Mouse (Mus musculus) heart, embryonic 16.5 days (tissue): ENCODE results near the gene Wtap. TPM values are rescaled to one million over a fixed set of nuclear protein-coding genes. Genes with fewer than 3 reads are reported as not detected.
"Not testable (repeated sequence)": the region's sequence is repeated elsewhere in the genome, so short reads cannot be mapped to it uniquely, and the experiment has no call there.

Experiments used
- ATAC-seq: fragments of 200-750 bp; cut with Nextera tagmentation; replicated peaks from 2 replicates; pipeline ENCODE4 v1.8.0; 2017; ENCODE audit warnings: moderate number of reproducible peaks; ENCODE audit not compliant: insufficient read depth, low FRiP score; ENCODE audit errors: extremely low read depth
- H3K27ac ChIP-seq: fragments of 300-500 bp; sonication (generic); 2 replicates; pipeline ENCODE4 v1.5.1; 2014; ENCODE audit warnings: mild to moderate bottlenecking, low read length, control low read depth, moderate library complexity
- H3K27me3 ChIP-seq: fragments of 300-500 bp; sonication (generic); 2 replicates; pipeline ENCODE4 v1.6.1; 2014; ENCODE audit warnings: low read length, mixed read lengths; ENCODE audit not compliant: control insufficient read depth, insufficient read depth
- H3K36me3 ChIP-seq: fragments of 300-500 bp; sonication (generic); 2 replicates; pipeline ENCODE4 v1.6.1; 2014; ENCODE audit not compliant: control insufficient read depth, insufficient read depth
- H3K4me1 ChIP-seq: fragments of 300-500 bp; sonication (generic); 2 replicates; pipeline ENCODE4 v1.6.1; 2014; ENCODE audit warnings: low read length, mixed read lengths; ENCODE audit not compliant: control insufficient read depth, insufficient read depth
- H3K4me2 ChIP-seq: fragments of 300-500 bp; sonication (generic); 2 replicates; pipeline ENCODE4 v1.6.1; 2014; ENCODE audit warnings: low read depth, mild to moderate bottlenecking, control low read depth, low read length
- H3K4me3 ChIP-seq: fragments of 300-500 bp; sonication (generic); 2 replicates; pipeline ENCODE4 v1.5.1; 2014; ENCODE audit warnings: mild to moderate bottlenecking, control low read depth, low read length
- H3K9ac ChIP-seq: fragments of 300-500 bp; sonication (generic); 2 replicates; pipeline ENCODE4 v1.6.1; 2014; ENCODE audit warnings: low read length, control low read depth
- H3K9me3 ChIP-seq: fragments of 300-500 bp; sonication (generic); replicated peaks from 2 replicates; pipeline ENCODE4 v1.6.1; 2016; ENCODE audit warnings: low read length; ENCODE audit not compliant: control insufficient read depth
- WGBS: fragments of 180-500 bp; shearing (Covaris S2); extraction: QIAGEN DNeasy Blood & Tissue Kit; methylation state at CpG from one replicate; pipeline ENCODE4 v1.1.7; 2014; 5-methylcytosine and 5-hydroxymethylcytosine counted together
- polyA plus RNA-seq: library from polyadenylated mRNA; unstranded; fragments of >200 nt; fragmentation: Nextera tagmentation; extraction: Ambion mirVana; gene quantifications from 2 replicates; pipeline ENCODE4 v1.2.1, GENCODE M21; 2015

The Wtap gene
- polyA plus RNA-seq, 1 experiment from 2014 or later = 75.8 TPM

- WGBS = 91% methylated on average over 5 of the region's 5 CpGs
These were observed 8.3 kb upstream of the Wtap start for GRCm38 (mm10) chr17:13002243-13002642.

GRCm38 (mm10) chr17:12999069-12999468, 5.1 kb upstream of the Wtap start:
- Histone ChIP-seq H3K4me1 (no peaks in the 10 kb centered on the region), H3K9ac (no peak overlapping the region), H3K4me2 (no peak overlapping the region), H3K27ac (no peak overlapping the region), H3K9me3 (no peaks in the 10 kb centered on the region), H3K4me3 (no peak overlapping the region), H3K36me3 (no peaks in the 10 kb centered on the region), H3K27me3 (no peaks in the 10 kb centered on the region)
- ATAC-seq = no peak
- 70% methylated on average over 6 of the region's 6 CpGs for WGBS

More at GRCm38 (mm10) chr17:13002243-13002642, 8.3 kb upstream of the Wtap start:
- not testable (repeated sequence) for H3K4me3 ChIP-seq, H3K9me3 ChIP-seq, H3K27me3 ChIP-seq, H3K4me2 ChIP-seq, H3K9ac ChIP-seq, H3K36me3 ChIP-seq, H3K4me1 ChIP-seq, ATAC-seq, H3K27ac ChIP-seq

- no peak overlapping the region for H3K9ac ChIP-seq
- H3K4me1 ChIP-seq = no peaks in the 10 kb centered on the region
- H3K27ac ChIP-seq = no peak overlapping the region
- H3K9me3 ChIP-seq = no peaks in the 10 kb centered on the region
- no peak for ATAC-seq
- WGBS = 81% methylated on average over 5 of the region's 5 CpGs
- H3K36me3 ChIP-seq = no peaks in the 10 kb centered on the region
- H3K27me3 ChIP-seq = no peaks in the 10 kb centered on the region
- H3K4me2 ChIP-seq = no peak overlapping the region
- H3K4me3 ChIP-seq = no peak overlapping the region
These were observed 3.9 kb upstream of the Wtap start for GRCm38 (mm10) chr17:12997890-12998289.

- Histone ChIP-seq H3K4me1 (no peaks in the 10 kb centered on the region), H3K4me3 (no peak overlapping the region), H3K36me3 (no peaks in the 10 kb centered on the region), H3K9me3 (no peaks in the 10 kb centered on the region), H3K9ac (no peak overlapping the region), H3K27ac (no peak overlapping the region), H3K4me2 (no peak overlapping the region), H3K27me3 (no peaks in the 10 kb centered on the region)
- 25% methylated on average over 3 of the region's 3 CpGs for WGBS
- ATAC-seq = no peak
These were observed 2.4 kb upstream of the Wtap start for GRCm38 (mm10) chr17:12996345-12996744.

GRCm38 (mm10) chr17:12992470-12992991, 1.4 kb downstream of the Wtap start:
- peak; percentile 89 for ATAC-seq

GRCm38 (mm10) chr17:12991635-12992358, 2.2 kb downstream of the Wtap start:
- Histone ChIP-seq H3K27me3 (no peaks in the 10 kb centered on the region), H3K4me2 (peak overlapping the region; percentile 63), H3K27ac (peak overlapping the region; percentile 100), H3K9ac (peak overlapping the region; percentile 99), H3K9me3 (no peaks in the 10 kb centered on the region), H3K4me3 (peak overlapping the region; percentile 99), H3K36me3 (peaks cover 4% of the 10 kb centered on the region), H3K4me1 (peaks cover 12% of the 10 kb centered on the region)
- under 1% methylated on average over 79 of the region's 84 CpGs for WGBS
- ATAC-seq = peak; percentile 94

More at GRCm38 (mm10) chr17:12992470-12992991, 1.4 kb downstream of the Wtap start:
- under 1% methylated on average over 47 of the region's 51 CpGs for WGBS
- Histone ChIP-seq H3K27ac (peak overlapping the region; percentile 100), H3K36me3 (peaks cover 4% of the 10 kb centered on the region), H3K4me1 (peaks cover 12% of the 10 kb centered on the region), H3K4me2 (peak overlapping the region; percentile 92), H3K9me3 (no peaks in the 10 kb centered on the region), H3K4me3 (peak overlapping the region; percentile 99), H3K9ac (peak overlapping the region; percentile 99), H3K27me3 (no peaks in the 10 kb centered on the region)

- 2% methylated on average over 12 of the region's 12 CpGs for WGBS
- ATAC-seq = no peak
These were observed 2.8 kb downstream of the Wtap start for GRCm38 (mm10) chr17:12991194-12991634.

GRCm38 (mm10) chr17:12990567-12991145, 3.3 kb downstream of the Wtap start:
- Histone ChIP-seq H3K27me3 (no peaks in the 10 kb centered on the region), H3K36me3 (peaks cover 4% of the 10 kb centered on the region), H3K4me2 (peak overlapping the region; percentile 63), H3K9me3 (no peaks in the 10 kb centered on the region), H3K4me3 (peak overlapping the region; percentile 99), H3K27ac (peak overlapping the region; percentile 100), H3K4me1 (peaks cover 12% of the 10 kb centered on the region), H3K9ac (peak overlapping the region; percentile 99)
- WGBS = 46% methylated on average over 8 of the region's 8 CpGs
- ATAC-seq = no peak

More at GRCm38 (mm10) chr17:12991194-12991634, 2.8 kb downstream of the Wtap start:
- H3K4me3 ChIP-seq = peak overlapping the region; percentile 99
- H3K9ac ChIP-seq = peak overlapping the region; percentile 99
- no peaks in the 10 kb centered on the region for H3K27me3 ChIP-seq
- H3K9me3 ChIP-seq = no peaks in the 10 kb centered on the region
- H3K27ac ChIP-seq = peak overlapping the region; percentile 100
- H3K36me3 ChIP-seq = peaks cover 4% of the 10 kb centered on the region
- H3K4me1 ChIP-seq = peaks cover 12% of the 10 kb centered on the region
- H3K4me2 ChIP-seq = peak overlapping the region; percentile 63

GRCm38 (mm10) chr17:12988096-12988495, 5.9 kb downstream of the Wtap start:
- H3K9me3 ChIP-seq, ATAC-seq, H3K4me2 ChIP-seq, H3K27me3 ChIP-seq, H3K4me3 ChIP-seq, H3K27ac ChIP-seq, H3K9ac ChIP-seq: not testable (repeated sequence)
- Histone ChIP-seq H3K36me3 (peaks cover 16% of the 10 kb centered on the region), H3K4me1 (peaks cover 12% of the 10 kb centered on the region)
- 95% methylated on average over 8 of the region's 8 CpGs for WGBS
